Mouse (Mus musculus) testis, adult 2 months (tissue): Measurements from ENCODE around the gene Arsb.

Experiments
- CTCF ChIP-seq: fragments of 200-500 bp; IDR thresholded peaks from 2 replicates; pipeline ENCODE4 v1.5.1; 2012; ENCODE audit warnings: low read depth, mild to moderate bottlenecking, inconsistent platforms, low read length, moderate library complexity; ENCODE audit not compliant: control insufficient read depth, insufficient read depth, insufficient replicate concordance
- POLR2A ChIP-seq: fragments of 200-500 bp; IDR thresholded peaks from 2 replicates; pipeline ENCODE4 v1.6.1; 2012; ENCODE audit warnings: low read depth, mild to moderate bottlenecking, inconsistent platforms, low read length, moderate library complexity; ENCODE audit not compliant: control insufficient read depth

DNA sequence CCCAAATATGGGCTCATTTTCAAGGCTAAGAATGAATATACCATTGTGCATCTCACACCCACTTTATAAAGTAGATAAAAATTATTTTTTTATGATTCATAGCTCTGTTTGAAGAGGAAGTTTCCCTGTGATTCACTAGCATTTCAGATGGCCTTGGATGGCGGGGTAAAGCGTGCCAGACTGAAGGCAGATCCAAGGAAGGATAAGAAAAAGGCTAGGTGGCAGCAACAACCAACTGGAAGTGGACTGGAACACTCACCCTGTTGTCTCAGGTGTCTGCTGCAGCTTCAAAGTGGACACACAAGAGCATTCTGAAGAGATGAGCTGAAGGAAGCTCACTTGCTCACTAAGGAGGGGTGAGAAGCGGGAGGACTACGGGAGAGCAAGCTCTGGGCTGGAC, 181.0 kb downstream of the Arsb start:
- TF ChIP-seq POLR2A: no peak
- no peak for TF ChIP-seq CTCF
